ENCODE assay signal across 12 mouse cellular contexts in the genomic region with DNA sequence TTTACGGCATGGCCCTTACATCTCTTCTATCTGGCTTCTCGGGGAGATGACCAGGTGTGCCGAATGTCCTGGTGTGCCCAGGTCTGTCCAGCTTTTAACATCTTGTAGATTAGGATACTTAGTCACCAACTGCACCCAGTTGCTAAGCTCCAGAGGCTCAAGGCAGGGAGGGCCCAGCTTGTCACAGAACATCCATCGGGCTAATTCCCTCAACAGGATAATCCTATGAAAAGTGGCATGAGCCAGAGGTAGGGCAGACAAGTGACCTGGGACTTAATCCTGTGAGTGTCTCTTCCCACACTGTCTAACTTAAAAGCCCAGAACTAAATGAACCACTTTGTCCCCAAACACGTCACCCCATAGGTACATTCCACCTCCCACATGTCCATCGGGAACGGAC. TPM values are rescaled to one million over a fixed set of nuclear protein-coding genes. Genes with fewer than 3 reads are reported as not detected.
DNase-seq lines count a peak whose midpoint lies in the region; ATAC-seq and TF ChIP-seq lines count a peak whose summit lies in the region.
"Had no signal": no experiment of that assay in that cellular context is flagged by ENCODE, and none has a peak within 500 bp of the region (broad histone marks: within the 10 kb centered on the region; RNA-seq: fewer than 3 reads in every experiment).

No protein-coding gene starts in this region.

- no peak overlapping the region for H3K9ac ChIP-seq in hindbrain, embryonic 11.5 days (ENCODE audit: low read depth, low read length)
- H3K9ac ChIP-seq in forebrain, embryonic 13.5 days, result no peak overlapping the region
- H3K9ac ChIP-seq in intestine, postnatal 0 days (ENCODE audit: low read depth, low read length), result no peak overlapping the region
- peak overlapping the region; percentile 73; the same call in 1 of the 2 replicates for H3K9ac ChIP-seq in neural tube, embryonic 13.5 days

- H3K36me3 ChIP-seq in hindbrain, embryonic 10.5 days, result no peaks in the 10 kb centered on the region
- H3K36me3 ChIP-seq in hindbrain, embryonic 11.5 days (ENCODE audit: control insufficient read depth, insufficient read depth, low read length), result no peaks in the 10 kb centered on the region
- H3K36me3 ChIP-seq in forebrain, embryonic 13.5 days (ENCODE audit: poor library complexity, severe bottlenecking), result no peaks in the 10 kb centered on the region
- no peaks in the 10 kb centered on the region for H3K36me3 ChIP-seq in intestine, postnatal 0 days (ENCODE audit: control insufficient read depth, insufficient read depth)
- no peaks in the 10 kb centered on the region for H3K36me3 ChIP-seq in neural tube, embryonic 13.5 days
- H3K36me3 ChIP-seq: G1E had no signal

- peaks cover 32% of the 10 kb centered on the region for H3K27me3 ChIP-seq in hindbrain, embryonic 10.5 days (ENCODE audit: insufficient read depth, poor library complexity, severe bottlenecking)
- H3K27me3 ChIP-seq in hindbrain, embryonic 11.5 days (ENCODE audit: control insufficient read depth, insufficient read depth, low read length), result peaks cover 3% of the 10 kb centered on the region; the same call in 1 of the 2 replicates
- 0 out of 2 replicates have a peak, but pooled peaks cover 12% of the 10 kb centered on the region for H3K27me3 ChIP-seq in forebrain, embryonic 13.5 days
- H3K27me3 ChIP-seq in intestine, postnatal 0 days (replicated peaks; ENCODE audit: control insufficient read depth, insufficient read depth, low read length), result no peaks in the 10 kb centered on the region; the same call in 1 of the 2 replicates
- peaks cover 12% of the 10 kb centered on the region; the same call in 1 of the 2 replicates for H3K27me3 ChIP-seq in neural tube, embryonic 13.5 days

- WGBS in hindbrain, embryonic 10.5 days, result 83% methylated on average over 7 of the region's 7 CpGs
- 80% methylated on average over 7 of the region's 7 CpGs for WGBS in hindbrain, embryonic 11.5 days
- WGBS in forebrain, embryonic 13.5 days, result 83% methylated on average over 7 of the region's 7 CpGs
- 83% methylated on average over 7 of the region's 7 CpGs for WGBS in intestine, postnatal 0 days
- WGBS in neural tube, embryonic 13.5 days, result 83% methylated on average over 7 of the region's 7 CpGs

- intact Hi-C loops in gastrocnemius, postnatal 36 days (cut with DNase I), result no loop called here

- DNase-seq in hindbrain, embryonic 10.5 days (ENCODE audit: low spot score), result no peak
- DNase-seq in hindbrain, embryonic 11.5 days (ENCODE audit: low spot score), result no peak
- DNase-seq in gastrocnemius, postnatal 36 days, result no peak
- no peak for DNase-seq in right cerebral cortex, adult 18-20 months
- no peak for DNase-seq in gastrocnemius, adult 18-20 months (ENCODE audit: low spot score)
- DNase-seq: gastrocnemius, postnatal 10 days; kidney, postnatal 25 days; lung, postnatal 10 days had no signal

- no peaks in the 10 kb centered on the region for H3K9me3 ChIP-seq in hindbrain, embryonic 10.5 days
- no peaks in the 10 kb centered on the region for H3K9me3 ChIP-seq in hindbrain, embryonic 11.5 days (ENCODE audit: control insufficient read depth, low read length)
- H3K9me3 ChIP-seq in forebrain, embryonic 13.5 days (replicated peaks), result no peaks in the 10 kb centered on the region
- no peaks in the 10 kb centered on the region for H3K9me3 ChIP-seq in intestine, postnatal 0 days (ENCODE audit: control insufficient read depth)
- H3K9me3 ChIP-seq in neural tube, embryonic 13.5 days, result no peaks in the 10 kb centered on the region

- no peak for TF ChIP-seq CTCF in intestine, postnatal 0 days (IDR thresholded peaks at IDR 0.05; ENCODE audit: low read depth)

- no peak for ATAC-seq in hindbrain, embryonic 11.5 days (ENCODE audit: low FRiP score)
- no peak for ATAC-seq in forebrain, embryonic 13.5 days
- ATAC-seq in intestine, postnatal 0 days, result no peak
- ATAC-seq in neural tube, embryonic 13.5 days (ENCODE audit: low read depth), result no peak

- H3K4me1 ChIP-seq in hindbrain, embryonic 10.5 days (replicated peaks), result peaks cover 16% of the 10 kb centered on the region; the same call in 1 of the 2 replicates
- H3K4me1 ChIP-seq in hindbrain, embryonic 11.5 days (replicated peaks; ENCODE audit: control insufficient read depth, insufficient read depth, low read length), result no peaks in the 10 kb centered on the region
- H3K4me1 ChIP-seq in forebrain, embryonic 13.5 days, result peaks cover 10% of the 10 kb centered on the region
- peaks cover 3% of the 10 kb centered on the region; the same call in 1 of the 2 replicates for H3K4me1 ChIP-seq in intestine, postnatal 0 days (replicated peaks; ENCODE audit: control insufficient read depth, insufficient read depth, low read length)
- H3K4me1 ChIP-seq in neural tube, embryonic 13.5 days (replicated peaks), result peaks cover 15% of the 10 kb centered on the region

- H3K4me3 ChIP-seq in hindbrain, embryonic 10.5 days, result peak overlapping the region; percentile 55; the same call in 1 of the 2 replicates
- no peak overlapping the region for H3K4me3 ChIP-seq in hindbrain, embryonic 11.5 days (ENCODE audit: low read depth, low read length)
- H3K4me3 ChIP-seq in forebrain, embryonic 13.5 days, result no peak overlapping the region
- no peak overlapping the region for H3K4me3 ChIP-seq in intestine, postnatal 0 days (ENCODE audit: low read depth, low read length)
- H3K4me3 ChIP-seq in neural tube, embryonic 13.5 days, result peak overlapping the region; percentile 50

- H3K27ac ChIP-seq in hindbrain, embryonic 10.5 days, result no peak overlapping the region
- H3K27ac ChIP-seq in hindbrain, embryonic 11.5 days (ENCODE audit: low read depth, low read length), result no peak overlapping the region
- no peak overlapping the region for H3K27ac ChIP-seq in forebrain, embryonic 13.5 days
- no peak overlapping the region for H3K27ac ChIP-seq in intestine, postnatal 0 days (ENCODE audit: low read depth, low read length)
- no peak overlapping the region for H3K27ac ChIP-seq in neural tube, embryonic 13.5 days (replicated peaks)

- no peak overlapping the region for H3K4me2 ChIP-seq in hindbrain, embryonic 11.5 days (replicated peaks; ENCODE audit: low read depth, low read length)
- H3K4me2 ChIP-seq in forebrain, embryonic 13.5 days, result peak overlapping the region; percentile 74
- H3K4me2 ChIP-seq in intestine, postnatal 0 days (replicated peaks; ENCODE audit: low read depth), result peak overlapping the region; percentile 74; the same call in 1 of the 2 replicates
- H3K4me2 ChIP-seq in neural tube, embryonic 13.5 days, result peak overlapping the region; percentile 81

RNA-seq across cellular contexts. Expression of a gene that starts 0.9 kb away (rescaled TPM):
- polyA plus RNA-seq in hindbrain, embryonic 10.5 days (2016; fragmentation: Nextera tagmentation; extraction: Ambion mirVana), result 1.3 and 1.8 TPM in 2 replicates
- polyA plus RNA-seq in hindbrain, embryonic 11.5 days (2014; fragmentation: Nextera tagmentation; extraction: Ambion mirVana), result 1.7 and 2.4 TPM in 2 replicates
- 3.0 and 3.5 TPM in 2 replicates for polyA plus RNA-seq in forebrain, embryonic 13.5 days (2015; fragmentation: Nextera tagmentation; extraction: Ambion mirVana)
- polyA plus RNA-seq in intestine, postnatal 0 days (2015; fragmentation: Nextera tagmentation; extraction: Ambion mirVana), result 2.6 and 2.8 TPM in 2 replicates
- polyA plus RNA-seq in neural tube, embryonic 13.5 days (2015; fragmentation: Nextera tagmentation; extraction: Ambion mirVana), result 4.4 and 4.7 TPM in 2 replicates
- not detected for total RNA-seq in gastrocnemius, postnatal 36 days (2021)
- total RNA-seq in gastrocnemius, adult 18-20 months (2021), result not detected
- polyA plus RNA-seq: G1E had no signal

Comparison
In these comparisons a context has a peak if more than half of its experiments do, and no peak if none do; other contexts are left out.
1. H3K4me3 ChIP-seq: peak in hindbrain, embryonic 10.5 days (single experiment) and neural tube, embryonic 13.5 days (single experiment); none in hindbrain, embryonic 11.5 days (single experiment), forebrain, embryonic 13.5 days (single experiment) and intestine, postnatal 0 days (single experiment).